Mouse (Mus musculus) gonadal fat pad, adult 2 months (tissue): ENCODE measurements at regions not wholly inside any gene's neighbourhood (a gene's known extent, or its start where the extent isn't known, plus 50 kb on each side); places are given as distances from the start of the nearest gene placed in this dataset.

Source experiments
- DNase-seq: peaks from one replicate; pipeline ENCODE4 v3.0.0-alpha.2; 2012; ENCODE audit warnings: low read depth

DNA sequence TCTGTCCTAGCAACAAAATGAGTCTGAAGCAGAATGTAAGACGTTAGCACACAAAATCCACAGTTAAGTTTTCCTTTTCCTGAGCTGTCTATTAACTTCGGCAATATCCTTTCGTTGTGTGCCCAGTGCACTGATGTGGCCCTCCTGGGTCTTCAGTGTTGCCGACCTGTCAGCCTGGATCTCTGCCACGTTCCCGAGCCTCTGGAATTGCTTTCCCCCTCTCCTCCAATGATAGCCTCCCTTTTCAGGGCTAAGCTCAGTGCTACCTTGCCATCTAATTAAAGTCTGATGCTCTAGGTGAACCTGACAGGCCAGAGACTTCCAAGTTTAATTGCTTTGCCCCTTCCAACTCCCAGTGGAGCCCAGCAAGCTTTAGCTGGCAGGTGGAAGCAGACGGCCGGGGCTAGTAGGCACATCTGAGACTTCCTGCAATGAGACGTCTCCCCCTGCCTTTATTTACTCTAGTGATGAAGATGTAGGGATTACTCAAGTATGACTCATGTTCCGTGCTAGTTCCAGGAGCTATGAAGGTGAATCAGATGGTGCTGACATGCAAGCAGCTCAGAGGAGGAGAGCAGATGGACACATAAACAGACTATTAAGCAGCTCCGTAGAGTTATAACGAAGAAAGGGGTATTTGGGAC, 894.3 kb upstream of the Car8 start:
- no peak for DNase-seq

DNA sequence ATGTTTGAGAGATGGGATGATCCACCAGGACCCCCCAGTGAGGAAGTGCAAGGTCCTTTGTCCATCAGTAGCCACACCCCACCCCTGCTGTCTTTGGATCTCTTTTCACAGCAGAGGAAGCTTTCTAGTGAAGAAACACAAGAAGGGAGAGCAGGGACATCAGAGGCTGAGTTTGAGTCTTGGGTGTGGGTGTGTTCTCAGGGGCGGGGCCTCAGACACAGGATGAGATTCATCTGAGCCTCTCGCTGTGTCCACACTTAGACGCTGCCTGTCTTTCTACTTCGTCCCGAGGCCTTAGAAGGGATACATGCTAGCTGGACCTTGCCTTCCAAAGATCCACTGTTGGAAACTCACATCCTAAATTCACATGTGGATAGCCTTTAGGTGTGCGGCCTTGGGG, 893.5 kb upstream of the Car8 start:
- DNase-seq: no peak

DNA sequence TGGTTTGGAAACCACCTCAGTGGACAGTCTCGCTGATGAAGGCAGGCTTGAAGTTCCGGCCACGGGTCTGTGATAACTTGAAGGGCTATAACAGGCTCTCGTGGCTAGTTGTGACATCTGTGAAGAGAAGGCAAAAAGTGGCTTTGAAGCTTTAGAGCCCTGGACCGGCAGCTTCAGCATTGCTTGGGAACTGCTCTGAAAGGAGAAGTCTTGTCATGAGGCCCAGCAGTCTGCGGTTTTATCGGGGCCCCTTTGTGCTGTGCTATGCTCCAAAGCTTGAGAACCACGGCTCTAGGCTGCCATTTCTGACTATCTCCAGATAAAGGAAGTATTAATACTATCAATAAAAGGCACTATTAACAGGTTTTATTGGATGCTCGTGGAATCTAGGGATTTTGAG, 892.8 kb upstream of the Car8 start:
- DNase-seq: no peak

DNA sequence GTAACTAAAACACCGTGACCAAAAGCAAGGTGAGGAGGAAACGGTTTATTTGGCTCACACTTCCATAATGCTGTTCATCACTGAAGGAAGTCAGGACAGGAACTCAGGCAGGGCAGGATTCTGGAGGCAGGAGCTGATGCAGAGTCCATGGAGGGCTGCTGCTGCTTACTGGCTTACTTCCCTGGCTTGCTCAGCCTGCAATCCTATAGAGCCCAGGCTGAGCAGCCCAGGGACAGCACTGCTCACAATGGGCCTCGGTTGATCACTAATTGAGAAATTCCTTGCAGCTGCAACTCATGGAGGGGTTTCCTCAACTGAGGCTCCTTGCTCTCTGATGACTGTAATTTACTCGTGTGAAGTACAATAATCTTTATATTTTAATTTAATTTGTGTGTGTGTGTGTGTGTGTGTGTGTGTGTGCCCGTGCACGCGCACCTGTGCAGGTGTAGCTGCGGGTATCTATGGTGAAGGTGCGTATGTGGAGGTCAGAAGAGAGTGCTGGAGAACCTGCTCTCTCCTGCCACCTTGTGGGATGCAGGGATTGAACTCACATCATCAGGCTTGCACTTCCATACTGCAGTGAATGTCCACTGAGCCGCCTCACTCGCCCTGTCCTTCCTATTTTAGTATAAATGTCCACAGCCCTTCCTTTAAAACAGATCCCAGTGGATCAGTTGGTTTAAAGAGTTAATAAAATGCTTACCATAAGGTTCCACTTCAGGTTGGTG, 886.6 kb upstream of the Car8 start:
- DNase-seq: no peak

DNA sequence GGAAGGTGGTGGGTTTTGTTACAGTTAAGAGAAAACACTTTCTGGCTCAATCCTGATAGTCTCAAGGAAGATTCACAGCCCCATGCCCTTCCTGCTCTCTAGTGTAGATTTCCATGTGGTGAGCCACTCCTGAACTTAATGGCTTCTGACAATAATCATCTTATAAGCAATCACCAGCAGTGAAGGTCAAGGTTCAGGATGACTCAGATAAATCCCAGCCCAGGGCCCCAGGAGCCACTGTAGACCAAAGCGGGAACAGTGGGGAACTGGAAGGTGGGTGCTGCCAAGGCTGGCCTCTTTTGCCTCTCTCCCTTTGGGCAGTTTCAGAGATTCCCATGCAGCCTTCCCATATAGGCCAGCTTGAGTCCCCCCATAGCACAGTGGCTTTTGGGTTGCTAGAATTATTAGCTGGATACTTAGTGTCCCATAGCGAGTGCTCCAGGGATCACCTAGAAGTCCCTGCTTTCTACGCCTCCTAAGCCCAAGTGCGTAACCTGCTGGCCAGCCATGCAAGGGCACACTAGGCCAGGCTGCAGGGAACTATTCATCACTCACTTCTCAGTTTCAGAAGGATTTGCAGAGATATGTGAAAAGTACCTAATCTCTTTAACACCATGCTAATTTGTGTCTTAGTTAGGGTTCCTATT, 885.9 kb upstream of the Car8 start:
- no peak for DNase-seq

DNA sequence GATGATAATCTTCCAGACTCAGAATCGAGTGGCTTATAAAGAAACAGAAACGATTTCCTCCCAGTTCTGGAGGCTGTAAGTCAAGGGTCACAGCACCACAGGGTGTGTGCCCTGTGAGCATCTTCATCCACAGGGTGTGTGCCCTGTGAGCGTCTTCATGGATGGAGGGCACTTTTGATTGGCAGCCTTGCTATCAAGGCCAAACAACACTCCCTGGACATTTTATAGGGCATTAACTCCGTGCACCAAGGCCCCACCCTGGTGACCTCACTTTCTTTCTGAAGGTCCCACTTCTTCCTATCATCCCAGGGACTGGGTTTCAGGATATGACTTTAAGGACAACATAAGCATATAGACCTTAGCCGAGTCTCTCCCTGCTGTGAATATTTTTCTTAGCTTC, 885.3 kb upstream of the Car8 start:
- DNase-seq: no peak

DNA sequence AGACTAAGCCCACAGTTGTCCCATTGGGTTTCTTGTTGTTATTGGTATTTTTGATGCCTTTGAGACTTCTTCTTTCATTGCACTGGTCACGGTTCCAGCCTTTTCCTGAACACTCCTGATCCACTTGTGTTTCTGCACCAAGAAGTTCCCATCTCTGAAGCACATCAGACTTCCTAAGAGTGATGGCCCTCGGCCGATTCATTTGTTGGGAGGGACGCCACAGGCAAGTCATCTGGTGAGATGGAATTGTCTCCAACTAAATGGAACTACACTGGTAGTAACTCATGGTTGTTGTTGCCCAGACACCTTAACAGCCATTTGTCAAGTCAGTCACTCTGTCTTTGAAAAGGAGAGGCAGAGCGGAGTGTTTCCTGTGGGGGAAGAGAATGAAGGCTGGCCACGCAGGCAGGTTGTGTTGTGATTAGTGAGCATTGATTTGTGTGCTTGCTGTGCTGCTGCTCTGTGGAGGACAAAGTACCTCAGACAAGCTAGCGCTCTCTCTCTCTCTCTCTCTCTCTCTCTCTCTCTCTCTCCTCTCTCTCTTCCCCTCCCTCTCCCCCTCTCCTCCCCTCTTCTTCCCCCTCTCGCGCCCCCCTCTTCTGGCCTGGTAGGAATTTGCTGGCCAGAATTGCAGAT, 884.7 kb upstream of the Car8 start:
- no peak for DNase-seq

DNA sequence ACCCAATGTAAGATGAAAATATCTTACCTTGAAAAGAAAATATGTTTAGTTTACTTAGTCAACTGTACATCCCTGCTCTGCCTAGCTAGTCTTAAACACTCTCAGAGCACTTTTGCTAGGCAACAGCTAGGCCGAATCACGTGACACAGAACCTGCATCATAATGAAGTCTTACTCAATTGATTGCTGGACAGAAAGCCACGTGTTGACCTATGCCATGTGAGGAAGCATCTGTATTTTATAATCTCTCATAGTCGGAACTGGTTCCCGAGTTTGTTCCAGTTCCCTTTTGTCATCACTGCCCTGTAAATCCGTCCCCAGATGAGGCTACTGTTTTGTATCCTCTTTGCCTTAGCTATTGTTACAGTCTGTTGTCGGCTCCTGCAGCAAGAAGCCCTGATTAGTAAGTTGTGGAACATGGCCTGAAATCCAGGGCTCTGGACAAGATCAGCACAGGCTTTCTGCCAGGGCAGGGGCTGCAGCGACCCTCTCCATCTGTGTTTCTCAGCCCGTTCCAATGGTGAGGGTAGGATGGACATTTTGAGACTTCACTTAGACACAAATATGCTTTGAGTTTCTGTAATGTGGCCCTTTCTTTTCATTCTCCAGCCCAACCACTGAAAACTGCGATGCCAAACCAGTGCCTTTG, 883.9 kb upstream of the Car8 start:
- DNase-seq: no peak

DNA sequence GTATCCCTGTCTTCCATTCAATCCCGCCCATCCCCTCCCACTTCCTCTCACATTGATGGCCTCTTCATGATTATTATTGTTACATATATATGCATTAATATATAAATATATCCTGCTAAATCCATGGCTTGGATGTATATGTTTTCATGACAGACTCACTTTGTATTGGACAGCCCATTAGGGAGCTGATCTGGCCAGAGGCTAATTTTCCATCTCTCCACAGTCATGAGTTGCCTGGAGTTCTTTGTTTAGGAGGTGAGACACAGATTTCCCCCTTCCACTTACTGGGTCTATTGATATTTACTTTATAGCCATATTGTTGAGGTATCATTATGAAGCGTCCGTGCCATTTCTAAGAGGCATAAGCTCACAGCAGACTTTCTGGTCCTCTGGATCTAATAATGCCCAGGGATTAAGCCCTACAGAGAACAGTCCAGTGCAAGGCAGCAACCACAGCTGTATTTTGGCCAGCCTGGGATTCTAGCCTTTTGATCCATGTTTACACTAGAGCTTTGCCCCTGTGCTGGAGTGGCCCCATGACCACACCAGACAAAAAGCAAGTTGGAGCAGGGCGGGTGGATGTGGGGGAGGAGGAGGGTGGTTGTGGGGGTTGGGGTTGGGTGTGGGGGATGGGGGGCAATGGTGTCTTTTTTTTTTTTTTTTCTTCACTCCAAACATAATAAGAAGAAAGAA, 878.3 kb upstream of the Car8 start:
- DNase-seq: no peak

DNA sequence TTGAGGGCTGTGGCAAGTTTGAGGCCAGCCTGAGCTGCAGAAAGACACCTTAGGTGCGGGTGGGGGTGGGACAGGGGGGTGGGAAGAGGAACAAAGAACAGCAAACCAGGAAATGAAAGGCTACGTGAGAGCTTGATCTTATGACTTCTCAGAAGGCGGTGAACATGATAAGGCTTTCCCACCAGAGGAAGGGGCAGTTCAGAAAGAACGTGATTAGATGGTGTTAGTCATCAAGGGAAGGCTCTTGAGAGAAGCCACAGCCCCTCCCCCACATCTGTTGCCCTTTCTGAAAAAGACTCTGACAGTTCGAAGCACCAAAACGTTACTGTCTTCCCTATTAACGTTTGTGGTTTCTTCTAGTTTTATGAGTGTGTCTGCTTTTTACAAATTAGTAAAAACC, 877.0 kb upstream of the Car8 start:
- DNase-seq: no peak

DNA sequence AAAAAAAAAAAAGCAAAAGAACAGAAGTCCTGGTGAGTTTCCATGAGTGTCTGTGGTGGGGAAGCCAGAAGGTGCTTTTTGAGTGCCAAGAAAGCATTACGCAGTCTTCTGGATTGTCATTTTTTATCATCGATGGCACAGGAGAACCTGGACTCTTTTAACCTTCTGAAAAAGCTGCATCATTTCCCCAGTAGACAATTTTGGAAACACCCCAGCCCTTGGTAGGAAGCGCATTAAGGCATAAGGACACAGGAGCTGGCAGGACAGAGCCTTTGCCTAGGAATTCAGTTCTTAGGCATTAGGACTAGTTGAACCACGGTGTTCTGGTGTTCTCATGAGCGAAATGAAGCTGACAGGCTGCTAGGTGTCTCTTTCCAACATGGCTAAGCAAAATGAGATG, 875.1 kb upstream of the Car8 start:
- no peak for DNase-seq

DNA sequence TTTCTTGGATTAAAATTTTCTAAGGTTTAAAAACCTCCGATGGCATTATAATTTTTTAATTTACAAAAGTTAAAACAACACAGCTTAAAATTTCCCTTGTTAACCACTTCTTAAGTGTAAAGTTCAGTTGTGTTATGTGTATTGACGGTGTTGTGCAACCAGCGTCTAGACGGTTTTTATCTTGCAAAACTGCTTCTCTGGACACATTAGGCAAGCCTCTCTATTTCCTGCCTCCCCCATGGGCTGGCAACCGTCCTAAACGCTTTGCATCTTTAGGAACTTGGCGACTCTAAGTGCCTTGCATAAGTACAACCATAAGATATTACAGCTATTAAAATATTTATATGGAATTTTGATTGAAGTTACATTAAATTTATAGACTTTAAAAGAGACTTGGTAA, 871.5 kb upstream of the Car8 start:
- DNase-seq: no peak

DNA sequence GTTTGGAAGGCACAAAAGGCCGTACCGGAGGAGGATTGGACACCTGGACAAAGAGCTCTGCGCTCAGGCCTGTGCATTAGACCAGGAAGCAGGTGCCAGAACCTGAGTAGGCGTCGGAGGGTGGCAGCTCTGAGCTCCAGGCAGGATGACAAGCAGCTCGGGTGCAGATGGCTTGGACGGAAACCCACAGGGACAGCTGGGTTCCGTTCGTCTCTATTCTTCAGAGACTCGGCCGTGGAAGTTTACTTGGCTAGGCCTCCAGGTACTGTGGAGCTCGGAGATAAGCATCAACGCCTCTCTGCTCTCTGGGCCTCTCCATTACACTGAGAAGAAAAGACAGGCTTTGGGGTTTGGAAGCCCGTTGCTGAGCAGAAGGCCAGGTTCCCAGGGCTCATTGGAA, 868.5 kb upstream of the Car8 start:
- no peak for DNase-seq

DNA sequence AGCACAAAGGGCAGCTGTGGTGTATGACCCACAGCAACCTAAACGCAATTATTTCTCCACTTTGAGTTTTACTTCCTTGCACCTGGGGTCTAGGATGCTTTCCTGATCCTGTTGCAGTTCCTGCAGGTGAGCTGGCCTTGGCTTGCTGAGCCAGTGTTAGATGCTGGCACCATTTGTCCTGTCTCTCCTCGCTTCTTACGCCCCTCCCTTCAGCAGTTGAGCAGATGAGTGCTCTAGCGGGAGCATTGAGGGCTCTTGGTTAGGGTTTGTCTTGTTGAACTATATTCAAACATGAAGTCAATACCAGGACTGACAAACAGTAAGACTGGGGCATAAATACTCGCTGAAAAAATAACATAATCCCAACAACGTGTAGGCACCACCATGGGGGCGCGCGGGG, 867.9 kb upstream of the Car8 start:
- DNase-seq: no peak

DNA sequence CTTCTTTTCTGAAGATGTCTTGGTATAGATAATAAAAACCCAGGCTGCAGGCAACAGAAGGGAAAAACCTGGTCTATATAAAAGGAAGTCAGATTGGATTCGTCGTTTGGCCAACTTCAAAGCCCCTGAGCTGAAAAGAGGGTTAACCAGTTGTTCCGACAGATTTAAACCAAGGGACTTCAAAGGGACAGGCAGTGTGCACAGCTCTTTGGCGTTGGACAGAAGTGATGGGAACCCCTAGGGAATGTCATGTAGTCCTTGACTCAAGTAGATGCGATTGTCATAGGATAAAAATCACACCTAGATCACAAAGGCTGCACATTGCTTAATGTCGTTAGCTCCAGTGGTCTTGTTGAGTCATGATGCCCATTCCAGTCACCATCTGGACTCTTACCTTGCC, 865.8 kb upstream of the Car8 start:
- no peak for DNase-seq

DNA sequence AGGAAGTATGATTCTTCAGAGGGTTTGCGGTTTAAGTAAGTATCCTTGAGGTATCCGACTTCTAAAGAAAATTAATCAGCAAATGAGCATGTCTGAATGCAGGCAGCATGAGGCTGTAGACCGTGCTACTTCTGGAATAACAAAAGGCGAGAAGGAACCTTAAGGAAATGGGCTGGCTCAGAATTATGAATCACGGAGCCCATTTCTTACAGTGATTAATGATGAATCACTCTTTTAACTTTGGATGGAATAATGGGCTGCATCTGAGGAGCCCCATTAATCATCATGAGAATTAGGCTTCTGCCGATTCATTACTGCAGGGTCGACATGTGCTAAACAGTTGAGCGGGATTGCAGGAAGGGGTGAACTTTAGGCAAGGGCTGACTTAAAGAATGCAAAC, 865.1 kb upstream of the Car8 start:
- no peak for DNase-seq

DNA sequence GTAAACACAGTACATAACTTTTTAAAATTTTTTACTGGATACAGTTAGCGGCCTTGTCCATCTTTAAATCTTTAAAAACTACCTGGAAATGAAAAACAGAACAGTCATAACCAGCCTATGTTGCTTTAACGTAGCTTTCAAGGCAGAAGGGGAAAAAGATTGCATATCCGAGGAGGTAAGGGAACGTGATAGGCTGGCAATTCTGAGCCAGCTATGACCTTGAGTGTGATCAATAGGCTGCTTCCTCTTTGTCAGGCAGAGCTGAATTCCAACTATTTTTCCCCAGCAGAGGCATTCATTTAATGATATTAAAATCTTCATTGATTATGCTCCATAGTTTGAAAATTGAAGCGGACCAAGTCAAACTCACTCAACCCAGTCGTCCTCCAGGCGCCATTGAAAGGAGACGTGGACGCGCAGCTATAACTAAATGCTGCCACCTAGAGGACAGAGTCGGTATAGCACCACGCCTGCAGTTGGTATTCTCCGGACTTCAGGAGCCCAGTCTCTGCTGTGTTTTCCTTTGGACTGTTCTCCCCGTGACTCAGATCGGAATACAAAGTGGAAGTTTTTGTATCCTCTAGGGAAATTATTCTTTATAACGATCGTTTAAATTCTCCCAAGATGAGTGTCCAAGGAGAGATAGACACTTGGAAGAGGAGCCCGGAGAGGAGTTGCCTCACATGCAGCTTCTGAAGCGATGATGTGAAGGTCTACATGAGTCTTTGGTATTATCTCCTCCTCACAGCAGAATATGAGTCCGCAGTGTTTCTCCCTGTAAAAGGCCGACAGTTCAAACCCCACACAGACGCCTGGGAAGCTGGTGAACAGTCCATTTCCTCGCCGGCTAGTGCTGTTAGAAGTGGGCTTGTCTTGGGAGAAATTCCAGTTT, 858.2 kb upstream of the Car8 start:
- no peak for DNase-seq

DNA sequence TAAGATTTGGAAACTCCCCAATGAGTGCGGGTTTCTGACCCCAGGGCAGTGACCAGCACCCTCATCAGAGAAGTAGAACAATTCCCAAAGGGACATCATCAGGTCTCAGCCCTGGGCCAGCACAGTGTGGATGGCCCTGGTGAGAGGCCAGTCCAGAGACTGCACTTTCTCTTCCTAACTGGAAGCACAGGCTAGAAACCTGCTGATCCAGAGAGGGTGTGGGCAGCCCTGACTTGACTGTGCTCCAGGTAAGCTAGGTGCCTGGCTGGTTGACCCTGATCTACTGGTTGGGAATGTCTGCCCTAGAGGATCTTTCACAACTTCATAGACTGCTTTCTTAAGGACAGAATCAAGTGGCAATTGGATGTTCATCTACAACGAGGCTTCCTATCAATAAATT, 857.4 kb upstream of the Car8 start:
- DNase-seq: peak; percentile 98

DNA sequence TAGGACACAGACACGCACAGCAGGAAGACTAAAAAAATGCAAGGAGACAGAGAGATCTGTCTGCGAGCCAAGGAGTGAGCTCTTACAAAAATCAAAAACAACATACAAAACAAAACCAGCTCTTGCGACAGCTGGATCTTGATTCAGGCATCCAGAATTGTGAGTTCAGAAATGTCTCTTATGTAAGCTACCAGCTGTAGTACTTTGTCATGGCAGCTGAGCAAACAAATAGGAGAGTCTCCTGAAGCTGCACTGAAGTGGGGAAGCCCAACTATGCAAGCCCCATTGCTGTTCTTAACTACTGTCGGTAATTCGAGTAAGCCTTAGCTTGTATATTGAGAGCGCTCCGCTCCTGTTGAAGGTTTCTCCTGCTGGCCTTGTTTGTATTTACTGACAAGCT, 856.8 kb upstream of the Car8 start:
- no peak for DNase-seq

DNA sequence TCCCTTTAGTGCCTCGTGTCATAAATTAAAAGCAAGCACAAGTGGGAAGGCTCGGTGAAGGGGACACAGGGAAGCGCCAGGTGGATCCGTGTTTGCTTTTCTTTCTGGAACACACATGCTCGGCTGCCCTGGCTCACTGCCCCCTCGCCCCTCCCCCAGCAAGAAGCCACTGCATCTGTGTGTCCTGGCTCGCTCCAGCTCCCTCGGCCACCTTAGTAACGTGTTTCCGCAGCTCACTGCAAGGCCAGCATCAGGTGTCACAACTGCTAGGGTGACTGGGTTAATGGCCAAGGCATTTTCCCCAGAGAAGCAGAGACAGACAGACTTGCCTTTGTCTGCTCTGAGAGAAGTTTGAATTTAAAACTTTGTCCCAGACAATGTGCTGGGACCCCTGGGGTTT, 855.7 kb upstream of the Car8 start:
- no peak for DNase-seq

DNA sequence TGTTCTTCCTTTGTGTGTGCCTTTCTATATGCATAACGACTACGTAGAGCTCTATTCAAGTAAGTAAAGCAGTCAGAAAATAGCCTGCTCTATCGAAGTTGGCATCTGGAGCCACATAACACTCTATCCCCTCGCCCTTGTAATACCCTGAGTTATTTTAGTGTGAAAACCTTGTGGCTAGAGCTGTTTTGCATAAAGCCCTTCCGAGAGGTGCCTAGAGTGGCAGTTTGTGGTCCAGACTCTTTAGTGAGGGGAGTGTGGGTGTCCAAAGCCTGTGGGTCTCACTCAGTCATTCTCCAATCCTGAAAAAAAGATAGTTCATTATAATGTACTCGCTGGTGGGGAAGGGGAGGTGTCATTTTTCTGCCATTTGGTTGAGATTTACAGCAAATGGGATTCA, 855.2 kb upstream of the Car8 start:
- DNase-seq: no peak
